Mouse (Mus musculus): ENCODE data around the gene Mettl7a2. TPM values are rescaled to one million over a fixed set of nuclear protein-coding genes. Genes with fewer than 3 reads are reported as not detected.
"Not testable (repeated sequence)": the region's sequence is repeated elsewhere in the genome, so short reads cannot be mapped to it uniquely, and the experiment has no call there.

Mettl7a2 gene
- not detected in 2 replicates for polyA plus RNA-seq (2016; fragmentation: Nextera tagmentation; extraction: Ambion mirVana)

GRCm38 (mm10) chr15:100352711-100353250 is at the start of gene Mettl7a2, which contains the start of gene Methig1:
Gene Mettl7a2 (plus strand): TSS chr15:100353200.
Gene Methig1 (plus strand): TSS chr15:100353149.
- no peaks in the 10 kb centered on the region for H3K9me3 ChIP-seq (replicated peaks)
- no peak within 1 kb of the TSS for H3K4me2 ChIP-seq
- no peaks in the 10 kb centered on the region for H3K36me3 ChIP-seq
- no peak within 1 kb of the TSS for H3K27ac ChIP-seq
- no peak for ATAC-seq
- peaks cover 7% of the 10 kb centered on the region for H3K27me3 ChIP-seq (replicated peaks)
- no peaks in the 10 kb centered on the region for H3K4me1 ChIP-seq
- 68% methylated on average over 10 of the region's 10 CpGs for WGBS (ENCODE audit: insufficient replicate concordance)
- H3K4me3 ChIP-seq, result no peak within 1 kb of the TSS
- H3K9ac ChIP-seq, result no peak within 1 kb of the TSS

DNA sequence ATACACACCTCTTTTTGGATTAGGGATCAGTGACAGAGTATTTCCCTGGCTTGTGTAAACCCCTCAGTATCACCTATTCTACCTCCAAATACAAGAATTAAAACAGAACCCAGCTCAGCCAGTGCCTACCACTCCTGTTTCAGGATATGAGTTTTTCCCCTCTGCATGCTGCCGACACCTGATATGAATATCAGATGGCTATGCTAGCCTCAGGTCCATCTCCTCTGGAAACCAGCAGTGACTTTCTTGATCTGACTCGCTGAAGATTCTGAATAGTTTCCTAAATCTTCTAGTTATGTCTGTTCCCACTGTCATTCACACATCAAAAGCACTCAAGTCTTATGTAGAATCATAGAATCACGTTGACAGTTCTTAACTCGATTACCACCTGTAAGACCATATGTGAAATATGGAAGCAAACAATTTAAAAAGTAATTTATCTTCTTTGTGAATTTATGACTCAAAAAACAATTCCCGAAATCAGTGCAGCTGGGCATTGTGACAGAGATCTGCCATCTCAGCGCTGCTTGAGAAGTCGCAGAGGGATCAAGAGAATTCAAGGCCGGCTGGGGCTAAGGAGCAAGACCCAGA is 49.5 kb upstream of the Mettl7a2 start:
- peak overlapping the region; percentile 93 for H3K27ac ChIP-seq
- 46% methylated on average over 8 of the region's 8 CpGs for WGBS (ENCODE audit: insufficient replicate concordance)
- peaks cover 48% of the 10 kb centered on the region for H3K4me1 ChIP-seq
- H3K9ac ChIP-seq, result peak overlapping the region; percentile 82; the same call in 1 of the 2 replicates
- H3K27me3 ChIP-seq (replicated peaks), result no peaks in the 10 kb centered on the region
- peak overlapping the region; percentile 70 for H3K4me3 ChIP-seq
- H3K4me2 ChIP-seq, result peak overlapping the region; percentile 88
- no peaks in the 10 kb centered on the region for H3K36me3 ChIP-seq
- ATAC-seq, result no peak
- H3K9me3 ChIP-seq (replicated peaks), result no peaks in the 10 kb centered on the region

- Histone ChIP-seq H3K27ac (peak within 1 kb of the TSS; percentile 93), H3K4me1 (peaks cover 48% of the 10 kb centered on the region)
- WGBS (ENCODE audit: insufficient replicate concordance), result 2% methylated on average over 21 of the region's 30 CpGs
Measured at GRCm38 (mm10) chr15:100304019-100304991, 48.7 kb upstream of the Mettl7a2 start, which contains the start of gene Mettl7a1. Gene Mettl7a1 (plus strand): TSS chr15:100304140.

GRCm38 (mm10) chr15:100306201-100306600 is 46.8 kb upstream of the Mettl7a2 start:
- Histone ChIP-seq H3K9me3 (replicated peaks) (no peaks in the 10 kb centered on the region), H3K9ac (no peak overlapping the region; the same call in 1 of the 2 replicates), H3K4me2 (peak overlapping the region; percentile 88), H3K36me3 (no peaks in the 10 kb centered on the region), H3K4me3 (peak overlapping the region; percentile 70; the same call in 1 of the 2 replicates), H3K27ac (no peak overlapping the region), H3K4me1 (peaks cover 37% of the 10 kb centered on the region), H3K27me3 (replicated peaks) (no peaks in the 10 kb centered on the region)
- no peak for ATAC-seq
- WGBS (ENCODE audit: insufficient replicate concordance), result 64% methylated on average over 2 of the region's 2 CpGs

More at GRCm38 (mm10) chr15:100304019-100304991, 48.7 kb upstream of the Mettl7a2 start, which contains the start of gene Mettl7a1:
- Histone ChIP-seq H3K4me2 (peak within 1 kb of the TSS; percentile 88), H3K27me3 (replicated peaks) (no peaks in the 10 kb centered on the region), H3K9ac (peak within 1 kb of the TSS; percentile 82), H3K9me3 (replicated peaks) (no peaks in the 10 kb centered on the region), H3K36me3 (no peaks in the 10 kb centered on the region), H3K4me3 (peak within 1 kb of the TSS; percentile 70)
- ATAC-seq, result peak; percentile 78

- H3K4me1 ChIP-seq, result peaks cover 46% of the 10 kb centered on the region
- peak; percentile 35; the same call in 1 of the 2 replicates for ATAC-seq
- not testable (repeated sequence) for H3K27me3 ChIP-seq (replicated peaks); H3K27ac ChIP-seq; H3K9me3 ChIP-seq (replicated peaks); H3K36me3 ChIP-seq; H3K4me3 ChIP-seq; H3K9ac ChIP-seq
- WGBS (ENCODE audit: insufficient replicate concordance), result 25% methylated on average over 11 of the region's 11 CpGs
- 0 out of 2 replicates have a peak overlapping the region, but pooled peaks have one; percentile 12 for H3K4me2 ChIP-seq
Measured at GRCm38 (mm10) chr15:100307438-100308096, 45.4 kb upstream of the Mettl7a2 start.

DNA sequence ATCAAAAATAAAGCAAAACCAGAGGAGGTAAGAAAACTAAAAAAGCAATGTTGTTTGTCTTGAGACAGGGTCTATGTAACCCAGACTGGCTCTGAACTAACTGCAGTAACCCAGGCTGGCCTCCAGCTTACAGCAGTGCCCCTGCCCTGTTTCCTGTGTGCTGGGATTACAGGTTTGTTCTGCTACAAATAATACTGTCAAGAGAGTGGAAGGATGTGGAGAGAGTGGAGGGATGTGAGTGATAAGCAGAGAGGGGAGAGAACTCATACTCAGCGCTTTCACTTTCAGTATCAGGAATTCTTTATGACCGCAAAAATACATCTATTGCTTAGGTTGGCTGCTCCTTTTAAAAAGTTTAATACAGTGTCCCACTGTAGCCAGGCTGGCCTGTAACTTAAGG is 40.7 kb upstream of the Mettl7a2 start:
- WGBS (ENCODE audit: insufficient replicate concordance), result 56% methylated on average over 2 of the region's 2 CpGs
- H3K4me1 ChIP-seq, result peaks cover 15% of the 10 kb centered on the region
- no peak overlapping the region for H3K4me2 ChIP-seq
- H3K9me3 ChIP-seq (replicated peaks), result no peaks in the 10 kb centered on the region
- H3K9ac ChIP-seq, result no peak overlapping the region
- ATAC-seq, result no peak
- no peak overlapping the region for H3K4me3 ChIP-seq
- H3K27me3 ChIP-seq (replicated peaks), result no peaks in the 10 kb centered on the region
- no peak overlapping the region for H3K27ac ChIP-seq
- peaks cover 13% of the 10 kb centered on the region for H3K36me3 ChIP-seq

GRCm38 (mm10) chr15:100314448-100315145 is 38.4 kb upstream of the Mettl7a2 start:
- Histone ChIP-seq H3K9me3 (replicated peaks) (no peaks in the 10 kb centered on the region), H3K9ac (no peak overlapping the region), H3K4me3 (no peak overlapping the region), H3K4me1 (peaks cover 12% of the 10 kb centered on the region), H3K4me2 (no peak overlapping the region), H3K36me3 (peaks cover 13% of the 10 kb centered on the region), H3K27me3 (replicated peaks) (no peaks in the 10 kb centered on the region), H3K27ac (no peak overlapping the region)
- no peak for ATAC-seq
- WGBS (ENCODE audit: insufficient replicate concordance), result 86% methylated on average over 5 of the region's 5 CpGs

GRCm38 (mm10) chr15:100318014-100318671 is 34.9 kb upstream of the Mettl7a2 start:
- H3K27me3 ChIP-seq (replicated peaks); H3K9ac ChIP-seq; ATAC-seq; H3K9me3 ChIP-seq (replicated peaks); H3K4me1 ChIP-seq; H3K4me2 ChIP-seq; H3K4me3 ChIP-seq; H3K27ac ChIP-seq; H3K36me3 ChIP-seq: not testable (repeated sequence)
- WGBS (ENCODE audit: insufficient replicate concordance), result 52% methylated on average over 4 of the region's 4 CpGs

- 50% methylated on average over 1 of the region's 1 CpGs for WGBS (ENCODE audit: insufficient replicate concordance)
- no peaks in the 10 kb centered on the region for H3K9me3 ChIP-seq (replicated peaks)
- no peak overlapping the region for H3K4me2 ChIP-seq
- no peak overlapping the region for H3K27ac ChIP-seq
- no peak overlapping the region for H3K9ac ChIP-seq
- peaks cover 2% of the 10 kb centered on the region for H3K36me3 ChIP-seq
- no peaks in the 10 kb centered on the region for H3K27me3 ChIP-seq (replicated peaks)
- ATAC-seq, result no peak
- no peak overlapping the region for H3K4me3 ChIP-seq
- H3K4me1 ChIP-seq, result peaks cover 14% of the 10 kb centered on the region
Measured at GRCm38 (mm10) chr15:100319884-100320283, 33.1 kb upstream of the Mettl7a2 start.

DNA sequence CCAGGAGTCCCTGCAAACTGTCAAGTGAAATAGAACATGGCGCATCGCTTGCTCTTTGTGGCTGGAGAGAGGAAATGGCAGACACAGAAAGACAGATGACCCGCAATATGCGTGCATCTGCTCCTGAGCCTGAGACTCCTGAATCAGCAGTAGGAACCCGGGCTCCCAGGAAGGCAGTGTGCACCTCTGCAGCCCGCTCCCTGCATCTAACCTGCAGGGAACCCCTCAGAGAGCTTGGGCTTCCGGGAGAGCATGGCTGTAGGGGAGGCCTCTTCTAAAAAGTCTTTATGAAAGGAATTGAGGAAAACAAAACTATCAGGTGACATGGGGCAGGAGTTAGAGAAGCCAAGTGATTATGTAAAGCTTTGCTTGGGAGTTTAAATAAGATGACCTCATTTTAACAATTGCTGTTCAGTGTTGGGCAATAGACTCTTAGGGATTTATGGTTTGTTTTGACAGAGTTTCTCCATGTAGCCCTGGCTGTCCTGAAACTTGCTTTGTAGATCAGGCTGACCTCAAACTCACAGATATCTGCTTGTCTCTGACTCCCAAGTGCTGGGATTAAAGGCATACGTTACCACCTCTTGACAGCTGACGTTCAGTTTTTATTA is 32.6 kb upstream of the Mettl7a2 start:
- no peak overlapping the region for H3K4me2 ChIP-seq
- H3K27ac ChIP-seq, result no peak overlapping the region
- WGBS (ENCODE audit: insufficient replicate concordance), result 57% methylated on average over 9 of the region's 9 CpGs
- H3K27me3 ChIP-seq (replicated peaks), result no peaks in the 10 kb centered on the region
- no peak for ATAC-seq
- H3K4me1 ChIP-seq, result peaks cover 14% of the 10 kb centered on the region
- no peaks in the 10 kb centered on the region for H3K36me3 ChIP-seq
- no peak overlapping the region for H3K4me3 ChIP-seq
- H3K9ac ChIP-seq, result no peak overlapping the region
- no peaks in the 10 kb centered on the region for H3K9me3 ChIP-seq (replicated peaks)
